Mouse (Mus musculus) forebrain, embryonic 14.5 days (tissue): Measurements from ENCODE around the gene Ninj2. TPM values are rescaled to one million over a fixed set of nuclear protein-coding genes. Genes with fewer than 3 reads are reported as not detected.
"Not testable (repeated sequence)": the region's sequence is repeated elsewhere in the genome, so short reads cannot be mapped to it uniquely, and the experiment has no call there.

Experiments used
- ATAC-seq: fragments of 200-750 bp; cut with Nextera tagmentation; 2 replicates; pipeline ENCODE4 v1.8.0; 2017; ENCODE audit warnings: mild to moderate bottlenecking, moderate library complexity
- DNase-seq: peaks from one replicate; pipeline ENCODE4 v3.0.0-alpha.2; 2015; ENCODE audit warnings: low spot score
- H3K27ac ChIP-seq: fragments of 300-500 bp; sonication (generic); 2 replicates; pipeline ENCODE4 v1.5.1; 2014; ENCODE audit warnings: low read depth, mild to moderate bottlenecking, control low read depth, low read length, moderate library complexity
- H3K27me3 ChIP-seq: fragments of 300-500 bp; sonication (generic); replicated peaks from 2 replicates; pipeline ENCODE4 v1.6.1; 2014; ENCODE audit warnings: low read length, control low read depth, mixed read lengths; ENCODE audit not compliant: control insufficient read depth, insufficient read depth
- H3K36me3 ChIP-seq: fragments of 300-500 bp; sonication (generic); 2 replicates; pipeline ENCODE4 v1.6.1; 2014; ENCODE audit warnings: low read length, control low read depth; ENCODE audit not compliant: control insufficient read depth, insufficient read depth
- H3K4me1 ChIP-seq: fragments of 300-500 bp; sonication (generic); 2 replicates; pipeline ENCODE4 v1.6.1; 2014; ENCODE audit warnings: antibody characterized with exemption, low read length, control low read depth; ENCODE audit not compliant: control insufficient read depth, insufficient read depth
- H3K4me2 ChIP-seq: fragments of 300-500 bp; sonication (generic); 2 replicates; pipeline ENCODE4 v1.6.1; 2014; ENCODE audit warnings: mild to moderate bottlenecking, control low read depth, low read length
- H3K4me3 ChIP-seq: fragments of 300-500 bp; sonication (generic); 2 replicates; pipeline ENCODE4 v1.5.1; 2014; ENCODE audit warnings: low read depth, low read length, control low read depth
- H3K9ac ChIP-seq: fragments of 300-500 bp; sonication (generic); 2 replicates; pipeline ENCODE4 v1.6.1; 2014; ENCODE audit warnings: mild to moderate bottlenecking, low read length, control low read depth, moderate library complexity
- H3K9me3 ChIP-seq: fragments of 300-500 bp; sonication (generic); replicated peaks from 2 replicates; pipeline ENCODE4 v1.6.1; 2016; ENCODE audit warnings: low read length, control low read depth, mixed read lengths; ENCODE audit not compliant: control insufficient read depth
- WGBS: fragments of 180-500 bp; shearing (Covaris S2); extraction: QIAGEN DNeasy Blood & Tissue Kit; methylation state at CpG from one replicate; pipeline ENCODE4 v1.1.7; 2014; 5-methylcytosine and 5-hydroxymethylcytosine counted together
- polyA plus RNA-seq: library from polyadenylated mRNA; unstranded; fragments of >200 nt; fragmentation: Nextera tagmentation; extraction: Ambion mirVana; gene quantifications from 2 replicates; pipeline ENCODE4 v1.2.1, GENCODE M21; 2014

The Ninj2 gene
- polyA plus RNA-seq, 1 experiment from 2014 or later: not detected

DNA sequence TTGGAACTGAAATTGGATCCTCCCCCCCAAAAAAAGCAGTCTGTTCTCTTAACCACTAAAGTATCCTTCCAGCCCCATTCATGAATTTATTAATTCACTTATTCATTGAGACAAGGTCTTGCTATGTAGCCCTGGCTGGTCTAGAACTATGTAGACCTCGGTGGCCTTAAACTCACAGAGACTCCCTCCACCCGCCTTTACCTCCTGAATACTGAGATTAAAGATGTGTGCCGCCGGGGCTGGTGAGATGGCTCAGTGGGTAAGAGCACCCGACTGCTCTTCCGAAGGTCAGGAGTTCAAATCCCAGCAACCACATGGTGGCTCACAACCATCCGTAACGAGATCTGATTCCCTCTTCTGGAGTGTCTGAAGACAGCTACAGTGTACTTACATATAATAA, 6.1 kb upstream of the Ninj2 start:
- H3K27me3 ChIP-seq, H3K27ac ChIP-seq, DNase-seq, H3K4me1 ChIP-seq, H3K4me2 ChIP-seq, H3K9me3 ChIP-seq, ATAC-seq, H3K4me3 ChIP-seq, H3K36me3 ChIP-seq, H3K9ac ChIP-seq: not testable (repeated sequence)
- 95% methylated on average over 6 of the region's 8 CpGs for WGBS

DNA sequence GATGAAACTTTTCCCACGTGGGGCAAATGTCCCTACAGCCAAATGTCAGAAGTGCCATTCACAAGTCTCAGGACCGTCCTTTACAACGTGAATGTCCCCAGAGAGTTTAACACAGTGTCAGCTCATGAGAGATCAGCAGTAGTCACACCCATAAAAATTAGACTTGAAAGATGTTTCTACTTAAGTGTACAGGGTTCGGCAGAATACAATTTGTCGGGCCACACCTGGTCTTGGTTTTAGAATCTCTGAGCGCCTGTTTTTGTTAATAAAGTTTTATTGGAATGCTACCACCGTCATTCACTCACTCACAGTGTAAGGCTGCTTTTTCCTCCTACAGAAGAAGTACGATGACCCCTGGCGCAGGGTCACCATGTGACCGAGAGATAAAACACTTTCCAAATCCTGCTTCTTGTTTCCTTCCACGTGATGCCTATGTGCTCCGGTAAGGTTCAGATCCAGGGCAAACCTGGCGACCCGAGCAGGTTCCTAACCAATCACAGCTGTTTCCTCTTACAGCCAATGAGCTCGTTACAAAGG, 2.4 kb upstream of the Ninj2 start:
- Histone ChIP-seq H3K27ac (no peak overlapping the region), H3K4me3 (no peak overlapping the region), H3K4me1 (no peaks in the 10 kb centered on the region), H3K9me3 (no peaks in the 10 kb centered on the region), H3K36me3 (no peaks in the 10 kb centered on the region), H3K27me3 (no peaks in the 10 kb centered on the region), H3K9ac (no peak overlapping the region), H3K4me2 (no peak overlapping the region)
- ATAC-seq (no peak), DNase-seq (no peak)
- WGBS: 77% methylated on average over 15 of the region's 15 CpGs

DNA sequence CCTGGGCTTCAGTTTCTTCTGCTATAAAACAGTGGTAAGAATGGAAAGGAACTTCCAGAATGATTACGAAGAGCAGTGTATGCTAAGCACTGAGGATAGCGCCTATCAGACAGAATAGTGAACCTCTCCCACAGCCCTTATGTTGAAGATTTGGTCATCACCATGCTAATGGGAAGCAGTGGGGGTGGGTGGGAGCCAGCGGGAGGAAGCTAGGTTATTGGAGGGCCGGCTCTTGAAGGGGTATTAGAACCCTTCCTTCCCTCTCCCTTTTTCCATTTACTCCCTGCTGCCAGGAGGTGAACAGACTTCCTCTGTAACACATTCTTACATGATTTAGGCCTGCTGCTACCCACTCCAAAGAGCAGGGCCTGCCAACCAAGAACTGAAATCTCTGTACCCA, 1.2 kb upstream of the Ninj2 start:
- H3K9me3 ChIP-seq: no peaks in the 10 kb centered on the region
- 73% methylated on average over 4 of the region's 4 CpGs for WGBS
- no peak for DNase-seq

DNA sequence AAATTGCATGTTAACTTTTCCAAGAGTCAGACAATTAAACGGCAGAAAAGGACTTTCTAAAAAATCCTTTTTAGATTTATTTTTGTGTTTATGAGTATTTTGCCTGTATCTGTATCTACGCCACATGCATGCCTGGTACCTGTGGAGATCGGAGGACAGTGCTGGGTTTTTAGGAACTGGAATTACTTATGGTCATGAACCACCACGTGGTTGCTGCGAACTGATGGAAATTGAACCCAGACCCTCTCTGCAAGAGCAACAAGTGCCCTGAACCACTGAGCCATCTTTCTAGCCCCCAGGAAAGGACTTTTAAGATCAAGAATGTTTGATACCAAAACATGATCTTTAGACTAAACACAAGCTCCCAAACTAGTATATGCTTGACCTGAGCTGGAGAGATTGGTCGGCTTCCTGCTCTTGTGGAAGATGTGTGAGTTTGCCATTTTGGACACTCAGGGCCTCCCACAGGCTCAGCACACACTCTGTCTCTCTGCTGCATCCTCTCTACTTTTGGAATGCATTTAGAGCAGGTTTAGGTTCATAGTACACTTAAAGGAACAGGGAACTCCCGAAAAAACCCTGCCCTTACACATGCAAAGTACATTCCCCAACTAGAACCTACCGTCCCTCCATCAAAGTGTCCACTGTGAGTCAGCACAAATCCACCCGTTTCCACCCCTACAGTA, 1.1 kb downstream of the Ninj2 start:
- H3K4me1 ChIP-seq: no peaks in the 10 kb centered on the region
- H3K27me3 ChIP-seq: no peaks in the 10 kb centered on the region
- no peak overlapping the region for H3K27ac ChIP-seq
- no peak for ATAC-seq
- H3K36me3 ChIP-seq: no peaks in the 10 kb centered on the region
- H3K4me2 ChIP-seq: no peak overlapping the region
- DNase-seq: no peak
- no peaks in the 10 kb centered on the region for H3K9me3 ChIP-seq
- H3K4me3 ChIP-seq: no peak overlapping the region
- WGBS: 90% methylated on average over 9 of the region's 9 CpGs
- no peak overlapping the region for H3K9ac ChIP-seq

More for the DNA sequence above, 1.2 kb upstream of the Ninj2 start:
- no peak overlapping the region for H3K4me3 ChIP-seq
- no peak overlapping the region for H3K9ac ChIP-seq
- ATAC-seq: no peak
- H3K27ac ChIP-seq: no peak overlapping the region
- no peaks in the 10 kb centered on the region for H3K27me3 ChIP-seq
- H3K4me1 ChIP-seq: no peaks in the 10 kb centered on the region
- no peak overlapping the region for H3K4me2 ChIP-seq
- no peaks in the 10 kb centered on the region for H3K36me3 ChIP-seq

DNA sequence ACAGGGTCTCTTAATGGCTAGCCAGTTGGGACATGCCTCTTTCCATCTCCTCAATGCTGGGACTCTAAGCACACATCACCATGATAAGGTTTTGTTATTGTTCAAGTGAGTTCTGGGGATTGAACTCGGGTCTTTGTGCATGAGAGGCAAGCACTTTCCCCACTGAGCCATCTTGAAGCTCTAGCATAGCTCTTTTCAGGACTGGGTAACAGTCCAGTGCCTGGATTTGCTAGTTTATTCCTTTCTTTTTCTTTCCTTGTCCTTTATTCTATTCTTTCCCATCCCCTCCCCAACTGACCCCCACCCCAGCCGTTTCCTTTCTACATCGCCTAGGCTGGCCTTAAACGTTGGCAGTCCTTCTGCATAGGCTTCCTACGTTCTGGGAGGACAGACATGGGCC, 1.9 kb downstream of the Ninj2 start:
- no peak overlapping the region for H3K9ac ChIP-seq
- no peak for ATAC-seq

DNA sequence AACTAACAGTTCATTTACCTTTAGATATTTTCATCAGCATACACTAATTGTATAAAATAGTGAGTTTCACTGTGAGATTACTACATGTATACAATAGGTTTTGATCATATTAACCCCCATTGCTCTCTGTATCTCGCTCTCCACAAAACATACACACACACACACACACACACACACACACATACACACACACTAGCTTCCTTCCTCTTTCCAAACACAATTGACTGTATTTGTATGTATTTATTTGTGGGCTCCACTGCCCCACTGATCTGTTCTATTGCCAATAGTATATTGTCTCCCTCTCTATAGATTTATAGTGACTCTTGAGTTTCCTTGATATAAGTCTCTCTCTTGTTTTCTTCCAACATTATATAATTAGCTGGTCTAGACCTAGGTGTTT, 2.4 kb downstream of the Ninj2 start:
- Histone ChIP-seq H3K27me3 (no peaks in the 10 kb centered on the region), H3K9me3 (no peaks in the 10 kb centered on the region), H3K9ac (no peak overlapping the region), H3K4me2 (no peak overlapping the region), H3K4me3 (no peak overlapping the region), H3K27ac (no peak overlapping the region), H3K36me3 (no peaks in the 10 kb centered on the region), H3K4me1 (no peaks in the 10 kb centered on the region)
- no peak for DNase-seq
- 100% methylated on average over 1 of the region's 1 CpGs for WGBS
- no peak for ATAC-seq

More for the DNA sequence above, 1.9 kb downstream of the Ninj2 start:
- no peaks in the 10 kb centered on the region for H3K4me1 ChIP-seq
- no peak for DNase-seq
- no peaks in the 10 kb centered on the region for H3K27me3 ChIP-seq
- no peak overlapping the region for H3K27ac ChIP-seq
- 83% methylated on average over 5 of the region's 5 CpGs for WGBS
- H3K4me3 ChIP-seq: no peak overlapping the region
- no peak overlapping the region for H3K4me2 ChIP-seq
- H3K36me3 ChIP-seq: no peaks in the 10 kb centered on the region
- H3K9me3 ChIP-seq: no peaks in the 10 kb centered on the region

DNA sequence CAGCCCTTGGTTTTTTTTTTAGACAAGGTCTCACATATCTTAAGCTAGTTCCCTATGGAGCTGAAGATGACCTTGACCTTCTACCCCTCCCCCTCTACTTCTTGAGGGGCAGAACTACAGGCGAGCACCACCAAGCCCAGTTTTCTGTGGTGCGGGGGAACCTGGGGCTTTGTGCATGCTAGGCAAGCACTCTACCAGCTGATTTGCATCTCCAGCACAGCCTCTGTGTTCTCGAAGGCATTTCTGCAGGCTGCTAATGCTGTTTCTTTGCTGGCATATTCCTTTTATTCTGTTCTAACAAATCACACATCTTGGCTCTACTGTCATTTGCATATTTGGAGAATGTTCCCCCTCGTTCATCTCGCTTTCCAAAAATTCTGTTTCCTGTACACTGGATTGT, 6.2 kb downstream of the Ninj2 start:
- DNase-seq (no peak), ATAC-seq (no peak)
- H3K4me2 ChIP-seq: no peak overlapping the region
- no peaks in the 10 kb centered on the region for H3K4me1 ChIP-seq
- H3K9ac ChIP-seq: no peak overlapping the region
- no peaks in the 10 kb centered on the region for H3K9me3 ChIP-seq
- no peaks in the 10 kb centered on the region for H3K27me3 ChIP-seq
- no peak overlapping the region for H3K27ac ChIP-seq
- H3K36me3 ChIP-seq: no peaks in the 10 kb centered on the region
- H3K4me3 ChIP-seq: no peak overlapping the region
- 79% methylated on average over 5 of the region's 5 CpGs for WGBS

DNA sequence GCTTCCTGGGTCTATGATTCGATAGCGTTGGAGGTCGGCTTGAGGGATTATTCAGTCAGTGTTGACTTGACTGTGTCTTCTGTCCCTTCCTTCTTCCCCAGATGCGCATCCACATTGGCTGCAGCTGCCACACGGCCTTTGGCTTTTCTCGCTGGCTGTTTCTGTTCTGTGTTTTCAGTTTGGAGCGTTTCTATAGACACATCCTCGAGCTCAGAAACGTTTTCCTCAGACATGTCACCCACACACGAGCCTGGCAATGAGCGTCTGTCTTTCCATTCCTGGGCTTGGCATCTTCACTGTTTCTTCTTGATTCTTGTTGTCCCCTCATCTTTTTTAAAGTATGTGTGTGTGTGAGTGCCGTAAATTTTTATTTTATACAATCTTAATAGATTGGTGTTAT, 8.1 kb downstream of the Ninj2 start:
- WGBS: 85% methylated on average over 12 of the region's 12 CpGs
- H3K9ac ChIP-seq: no peak overlapping the region
- H3K4me3 ChIP-seq: no peak overlapping the region
- ATAC-seq: no peak
- no peak overlapping the region for H3K4me2 ChIP-seq
- no peaks in the 10 kb centered on the region for H3K27me3 ChIP-seq
- H3K36me3 ChIP-seq: no peaks in the 10 kb centered on the region
- DNase-seq: no peak
- no peaks in the 10 kb centered on the region for H3K9me3 ChIP-seq
- H3K4me1 ChIP-seq: no peaks in the 10 kb centered on the region
- no peak overlapping the region for H3K27ac ChIP-seq

DNA sequence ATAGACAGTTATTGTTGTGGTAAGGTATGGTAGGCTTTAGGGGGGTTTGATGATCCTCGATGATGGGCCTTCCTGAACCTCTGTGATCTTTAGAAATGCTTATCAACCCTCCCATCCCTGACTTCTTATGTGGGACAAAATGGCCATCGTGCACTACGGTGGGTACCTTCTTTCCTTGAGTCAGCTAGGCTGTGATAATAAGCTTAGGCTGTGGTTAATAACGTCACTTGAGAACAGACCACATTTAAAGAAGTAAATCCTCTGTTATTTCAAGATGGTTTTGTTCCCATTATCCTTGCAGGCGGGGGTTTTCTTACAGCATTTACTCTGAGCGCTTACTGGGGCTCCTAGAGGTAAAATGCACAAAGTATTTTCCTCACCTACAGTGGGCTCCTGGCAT, 8.8 kb downstream of the Ninj2 start:
- DNase-seq (no peak), ATAC-seq (no peak)
- no peak overlapping the region for H3K27ac ChIP-seq
- no peaks in the 10 kb centered on the region for H3K36me3 ChIP-seq
- no peak overlapping the region for H3K4me2 ChIP-seq
- H3K4me3 ChIP-seq: no peak overlapping the region
- H3K9me3 ChIP-seq: no peaks in the 10 kb centered on the region
- H3K4me1 ChIP-seq: no peaks in the 10 kb centered on the region
- H3K27me3 ChIP-seq: no peaks in the 10 kb centered on the region
- no peak overlapping the region for H3K9ac ChIP-seq
- WGBS: 78% methylated on average over 6 of the region's 6 CpGs
